Mouse (Mus musculus): ENCODE data around the gene Gng12.
"Not testable (repeated sequence)": the region's sequence is repeated elsewhere in the genome, so short reads cannot be mapped to it uniquely, and the experiment has no call there.

The Gng12 gene

DNA sequence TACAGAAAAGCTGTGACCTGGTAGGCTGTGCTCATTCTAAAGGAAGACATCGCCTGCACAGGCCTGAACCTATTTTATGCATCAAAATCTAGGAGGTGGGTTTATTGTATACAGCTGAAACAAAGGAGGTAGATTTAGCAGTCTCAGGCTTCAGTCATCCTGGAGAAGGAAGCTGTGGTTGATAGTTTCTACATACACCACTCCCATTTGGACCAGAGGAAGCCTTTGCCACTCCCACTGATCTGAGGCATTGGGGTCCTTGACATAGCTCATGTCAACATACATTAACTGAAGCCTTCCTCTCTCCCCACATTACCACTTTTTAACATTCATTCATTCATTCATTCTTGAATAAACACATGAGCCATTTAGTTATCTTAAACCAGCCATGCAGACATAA is 99.6 kb downstream of the Gng12 start:
- DNase-seq = no peak

DNA sequence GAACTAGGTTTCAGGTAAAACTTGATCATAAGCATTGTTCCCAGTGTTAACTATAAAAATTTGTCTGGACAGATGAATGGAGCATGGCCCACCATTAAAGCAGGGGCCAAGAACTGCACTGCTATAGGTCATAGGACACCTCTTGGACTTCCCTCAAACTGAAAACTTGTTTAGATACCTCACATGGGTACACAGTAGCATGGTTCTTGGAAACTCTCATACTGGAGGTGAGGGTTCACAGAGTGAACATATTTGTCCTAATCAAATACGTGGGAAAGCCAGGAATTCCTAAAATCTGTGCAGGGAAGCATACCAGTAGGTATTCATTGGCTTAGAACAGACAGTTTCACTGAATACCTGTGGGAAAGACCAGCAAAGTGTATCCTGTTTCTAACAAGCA is 100.1 kb downstream of the Gng12 start:
- no peak for DNase-seq

DNA sequence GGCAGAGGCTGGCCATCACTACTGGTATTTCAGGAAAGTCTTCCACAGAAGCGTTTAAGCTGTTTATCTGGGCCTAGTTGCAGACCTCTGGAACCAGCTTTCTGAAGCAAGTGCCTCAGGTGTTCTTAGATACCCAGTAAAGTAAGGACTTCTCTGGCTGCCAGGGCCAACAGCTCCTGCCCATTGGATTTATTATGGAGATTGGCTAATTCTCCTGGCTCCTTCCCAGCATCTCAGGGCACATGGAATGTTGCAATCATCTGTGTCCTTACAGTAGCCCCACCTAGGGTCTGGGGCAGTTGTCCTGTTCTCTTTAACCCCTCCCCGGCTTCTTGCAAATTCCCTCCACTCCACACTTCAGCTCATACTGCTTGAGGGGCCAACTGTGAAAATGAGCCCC is 102.4 kb downstream of the Gng12 start:
- DNase-seq = no peak

DNA sequence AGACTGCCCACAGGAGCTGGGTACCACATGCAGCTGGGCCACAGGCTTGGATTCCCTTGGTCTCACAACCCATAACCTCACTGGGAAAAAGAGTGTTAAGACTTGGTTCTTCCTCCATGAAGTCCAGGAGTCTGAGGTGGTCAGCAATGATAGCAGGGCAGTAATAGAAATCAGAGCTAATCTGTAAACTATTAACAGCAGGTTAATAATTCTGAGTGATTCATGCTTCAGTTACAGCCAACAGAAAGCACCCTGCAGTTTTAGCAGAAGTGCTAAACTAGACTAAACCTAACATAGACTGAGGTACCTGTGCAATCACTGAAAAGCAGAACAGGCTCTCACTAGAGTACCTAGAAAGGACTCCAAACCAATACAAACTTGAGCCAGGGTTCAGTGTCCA is 103.6 kb downstream of the Gng12 start:
- DNase-seq = no peak

DNA sequence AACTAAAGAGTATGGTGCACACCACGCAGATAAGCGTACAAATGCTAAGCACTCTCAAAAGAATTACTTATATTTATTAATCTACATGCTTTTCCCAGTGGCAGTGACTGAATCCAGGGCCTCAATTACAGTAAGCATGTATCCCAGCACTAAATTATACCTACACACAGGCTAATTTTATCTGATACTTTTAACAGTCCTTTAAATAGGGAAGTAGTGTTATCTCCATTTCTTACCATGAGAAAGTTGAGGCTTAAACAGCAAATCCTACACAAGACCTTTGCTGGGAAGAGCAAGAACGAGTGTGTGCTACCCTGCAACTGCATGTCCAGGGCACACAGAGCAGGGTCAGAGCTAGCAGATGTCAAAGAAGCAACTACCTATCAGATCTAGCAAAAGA is 113.7 kb downstream of the Gng12 start:
- no peak for DNase-seq

DNA sequence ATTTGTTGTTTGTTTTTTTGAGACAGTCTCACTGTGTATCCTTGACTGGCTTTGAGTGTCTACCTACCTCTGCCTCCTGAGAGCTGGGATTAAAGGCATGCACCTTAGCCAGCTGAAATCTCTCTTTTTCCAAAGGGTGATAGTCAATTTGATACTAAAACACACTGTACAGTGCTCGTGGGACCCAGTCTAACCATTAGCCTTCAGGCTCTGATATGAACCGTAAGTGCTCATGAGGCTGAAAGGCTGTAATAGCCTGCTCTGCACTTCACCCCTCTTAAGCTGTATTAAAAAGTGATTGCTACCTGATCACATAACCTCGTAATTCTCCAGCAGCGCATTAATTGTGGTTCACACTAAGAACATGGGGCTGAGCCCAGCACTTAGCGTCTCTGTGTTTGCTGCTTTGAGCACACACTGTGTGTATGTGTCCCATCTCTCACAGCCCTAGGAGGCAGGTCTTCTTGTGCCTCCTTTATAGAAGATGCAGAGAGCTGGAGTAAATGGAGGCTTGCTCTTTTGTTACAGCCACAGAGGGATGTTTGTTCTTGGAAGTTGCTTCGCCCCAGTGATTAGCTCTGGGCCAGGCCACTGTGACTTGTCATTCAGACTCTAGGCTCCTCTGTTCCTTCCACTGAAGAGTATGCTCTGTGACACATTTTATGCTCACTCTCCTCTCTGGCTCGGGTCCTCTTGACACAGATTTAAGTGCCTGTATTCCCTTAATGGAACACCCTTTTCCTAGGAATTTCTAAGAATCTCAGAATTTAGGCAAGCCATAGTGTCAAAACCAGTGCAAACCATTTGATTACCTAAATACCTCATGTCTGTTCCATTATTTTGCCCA is 114.4 kb downstream of the Gng12 start:
- DNase-seq = no peak

DNA sequence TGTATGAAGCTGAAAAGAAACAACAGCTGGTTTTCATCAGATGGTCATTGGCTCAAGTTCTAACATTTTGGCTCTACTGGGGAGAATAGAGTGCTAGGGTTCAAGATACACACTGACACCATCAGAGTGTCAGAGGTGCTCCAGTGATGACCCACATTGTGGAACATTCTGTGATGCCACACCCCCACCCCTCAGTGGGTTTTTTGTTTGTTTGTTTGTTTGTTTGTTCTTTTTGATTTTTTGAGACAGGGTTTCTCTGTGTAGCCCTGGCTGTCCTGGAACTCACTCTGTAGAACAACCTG is 115.0 kb downstream of the Gng12 start:
- DNase-seq = no peak

DNA sequence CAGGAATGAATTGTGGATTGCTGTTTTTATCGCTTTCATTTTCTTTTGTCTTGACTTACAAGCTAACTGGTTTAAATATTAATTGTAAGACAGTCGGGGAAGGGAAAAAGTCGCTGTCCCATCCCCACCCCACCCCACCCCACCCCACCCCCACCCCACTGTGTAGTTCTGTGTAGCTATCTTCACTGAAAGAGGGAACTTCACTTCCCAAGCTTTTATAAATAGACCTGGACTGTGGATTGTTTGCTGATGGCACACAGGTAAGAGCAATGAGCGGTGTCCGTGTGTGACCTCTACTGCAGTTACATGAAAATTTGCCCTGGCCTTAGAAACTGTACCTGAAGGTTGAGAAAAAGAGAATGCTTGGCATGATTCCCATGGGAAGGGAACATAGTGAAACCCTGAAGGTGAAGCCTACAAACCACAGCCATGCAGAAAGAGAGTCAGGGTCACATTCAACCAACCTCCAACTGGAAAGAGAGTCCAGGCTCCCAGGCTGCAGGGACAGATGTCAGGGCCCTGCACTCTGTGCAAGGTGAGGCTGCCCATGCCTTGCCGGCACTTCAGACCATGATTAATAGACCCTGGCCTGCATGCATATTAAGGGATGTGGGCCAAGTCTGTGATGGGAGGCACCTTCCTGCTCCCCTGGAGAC is 117.2 kb downstream of the Gng12 start:
- DNase-seq = no peak

DNA sequence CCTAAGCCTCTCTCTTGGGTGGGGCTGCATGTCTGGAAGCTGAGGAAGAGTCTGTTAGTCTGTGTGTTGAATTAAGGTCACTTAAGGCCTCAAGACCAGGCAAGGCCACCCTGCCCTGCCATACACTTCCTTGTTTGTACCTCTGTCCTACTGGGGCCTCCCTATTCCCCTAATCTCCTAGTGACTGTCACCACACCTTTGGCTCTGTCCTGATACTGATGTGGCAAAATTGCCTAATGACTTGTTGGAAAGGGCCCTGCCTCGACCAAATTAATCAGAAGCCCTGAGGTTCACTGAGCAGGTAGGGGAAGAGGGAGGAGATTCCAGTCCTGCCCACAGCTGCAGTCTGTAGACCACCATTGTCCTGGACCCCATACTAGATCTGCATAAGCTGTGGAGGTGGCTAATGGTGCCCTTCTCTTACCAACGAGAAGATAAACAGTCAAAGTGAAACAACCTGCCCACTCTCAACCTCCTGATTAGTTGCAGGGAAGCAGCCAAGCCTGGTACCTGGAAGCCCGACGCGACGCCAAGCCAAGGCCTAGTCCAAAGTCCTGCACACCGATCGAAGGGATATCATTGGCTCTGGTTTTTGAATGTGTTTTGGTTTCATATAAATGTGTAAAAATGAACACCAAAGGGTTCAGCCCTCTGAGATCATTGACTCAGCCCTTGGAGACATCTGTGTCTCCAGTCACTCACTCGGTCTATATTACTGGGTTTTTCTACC is 117.9 kb downstream of the Gng12 start:
- no peak for DNase-seq

DNA sequence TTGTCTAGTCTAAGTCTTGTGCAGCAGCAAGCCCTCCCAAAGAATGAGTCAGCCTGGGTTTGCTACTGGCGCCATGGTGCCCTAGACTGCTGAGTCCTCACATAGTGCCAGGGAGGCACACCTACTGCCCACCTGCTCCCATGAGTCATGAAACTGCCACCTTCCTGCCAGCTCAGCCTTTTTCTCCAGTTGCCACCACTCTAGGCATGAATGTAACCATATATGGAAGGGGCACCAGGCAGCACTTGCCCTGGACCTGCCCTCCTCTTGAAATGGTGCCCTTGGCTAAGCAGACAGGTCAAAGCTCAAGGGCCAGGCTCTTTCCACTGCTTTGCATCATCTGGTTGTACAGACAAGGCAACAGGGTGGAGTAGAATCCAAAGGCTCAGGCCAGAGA is 118.5 kb downstream of the Gng12 start:
- DNase-seq = no peak

DNA sequence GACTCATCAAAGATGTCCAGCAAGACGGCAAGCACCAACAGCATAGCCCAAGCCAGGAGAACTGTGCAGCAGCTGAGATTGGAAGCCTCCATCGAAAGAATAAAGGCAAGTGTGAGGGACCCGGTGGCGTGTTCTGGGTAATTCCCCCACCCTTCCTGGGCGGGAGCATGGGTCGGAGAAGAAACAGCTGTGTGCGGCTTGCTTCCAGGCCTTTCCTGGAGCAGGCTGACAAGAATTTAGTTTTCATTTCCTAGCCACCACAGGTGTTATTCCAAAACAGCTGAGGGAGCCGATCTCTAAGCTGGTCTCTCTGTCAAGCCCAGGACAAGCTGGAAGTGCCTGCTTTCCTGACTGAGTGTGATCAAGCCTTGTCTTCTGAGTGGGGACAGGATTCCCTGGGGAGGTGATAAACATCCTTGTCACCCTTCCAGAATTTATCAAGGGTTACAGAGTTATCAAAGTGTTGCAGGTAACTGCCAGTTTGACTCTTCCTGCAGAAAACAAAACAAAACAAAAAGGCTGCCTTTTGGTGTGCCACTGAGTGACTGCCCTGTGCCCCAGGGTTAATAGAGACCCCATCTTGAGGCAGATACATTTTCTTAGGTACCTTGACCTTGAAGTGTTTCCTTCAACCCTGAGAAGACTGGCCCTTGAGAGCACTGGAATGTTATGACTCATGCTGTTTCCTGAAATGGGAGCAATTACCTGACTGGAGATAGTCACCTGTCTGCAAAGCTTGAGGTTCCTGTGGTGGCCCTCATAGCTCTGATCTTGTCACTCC is 119.7 kb downstream of the Gng12 start:
- DNase-seq = no peak

DNA sequence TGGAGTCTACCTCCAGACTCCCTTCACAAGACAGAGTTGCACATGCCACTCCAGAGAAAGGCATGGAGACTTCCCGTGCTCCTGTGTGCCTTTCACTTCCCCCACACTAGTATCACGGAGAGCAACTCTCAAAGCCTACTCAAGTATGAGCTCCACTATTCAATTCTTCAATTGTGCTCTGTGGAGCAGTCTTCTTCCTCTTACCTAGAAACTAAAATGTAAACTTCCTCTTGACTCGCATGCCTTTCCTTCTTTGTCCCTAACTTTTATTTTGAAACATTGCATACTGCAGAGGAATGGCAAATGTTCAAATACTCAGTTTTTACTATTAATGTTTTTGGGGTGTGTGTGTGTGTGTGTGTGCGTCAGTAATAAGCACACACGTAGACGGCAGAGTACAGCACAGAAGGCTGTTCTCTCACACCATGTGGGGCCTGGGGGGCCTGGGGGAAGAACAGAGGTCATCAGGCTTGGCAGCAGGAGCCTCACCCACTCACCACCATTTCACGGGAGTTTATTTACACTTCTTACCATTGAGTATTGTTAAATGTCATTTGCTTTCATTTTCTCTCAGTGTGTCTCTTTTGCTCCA is 120.4 kb downstream of the Gng12 start:
- no peak for DNase-seq

DNA sequence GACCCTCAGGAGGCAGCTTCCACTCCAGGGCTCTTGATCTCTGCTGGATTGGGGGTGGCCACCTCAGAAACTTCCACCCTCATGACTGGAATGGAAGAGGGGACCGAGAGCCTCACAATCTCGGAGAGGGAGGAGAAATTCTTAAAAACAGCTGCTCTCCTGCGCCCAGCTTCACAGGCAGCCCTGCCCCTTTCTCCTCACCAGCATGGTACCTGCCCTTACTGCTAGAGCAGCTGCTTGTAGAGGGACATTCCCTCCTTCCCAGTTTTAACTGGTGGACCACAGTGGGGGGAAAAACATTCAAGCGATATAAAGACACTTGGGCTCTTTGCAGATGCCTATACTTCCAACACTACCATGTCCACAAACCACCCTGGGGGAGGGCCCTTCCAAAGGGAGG is 122.2 kb downstream of the Gng12 start:
- no peak for DNase-seq

DNA sequence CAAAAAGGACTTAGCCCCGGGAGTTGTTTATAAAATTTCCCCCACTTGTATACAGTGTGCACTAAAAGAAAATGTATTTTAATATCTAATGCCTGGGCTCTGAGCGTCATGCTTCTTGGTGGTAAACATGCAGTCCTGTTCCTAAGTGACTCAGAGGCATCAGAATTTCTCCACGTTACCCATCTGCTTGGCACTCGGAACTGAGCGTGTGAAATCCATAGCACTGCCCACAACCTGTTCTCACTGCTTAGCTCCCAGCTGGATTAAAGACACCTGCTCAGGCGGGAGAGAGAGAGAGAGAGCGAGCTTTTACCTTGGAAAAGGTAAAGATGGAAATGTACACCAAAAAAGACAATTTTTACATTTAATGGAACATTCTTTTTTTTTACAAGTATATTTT is 122.8 kb downstream of the Gng12 start:
- DNase-seq = not testable (repeated sequence)

DNA sequence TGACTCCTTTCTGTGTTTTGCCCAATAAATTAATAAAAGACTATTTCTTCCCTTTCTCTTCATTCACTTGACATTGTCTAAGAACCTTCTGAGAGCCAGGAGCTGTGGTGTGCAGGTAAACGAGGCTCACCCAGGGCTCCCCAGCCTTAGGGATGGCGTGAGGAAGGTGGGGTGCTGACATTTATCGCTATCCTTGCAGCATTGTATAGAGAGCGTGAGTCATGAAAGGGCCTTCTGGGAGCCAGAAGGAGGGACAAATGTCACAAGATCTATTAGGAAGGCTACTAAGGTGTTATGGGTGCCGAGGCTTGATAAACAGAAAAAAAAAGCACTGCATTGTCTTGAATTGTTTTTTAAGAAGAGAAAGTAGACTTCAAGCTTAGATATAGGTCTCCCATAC is 125.1 kb downstream of the Gng12 start:
- no peak for DNase-seq

DNA sequence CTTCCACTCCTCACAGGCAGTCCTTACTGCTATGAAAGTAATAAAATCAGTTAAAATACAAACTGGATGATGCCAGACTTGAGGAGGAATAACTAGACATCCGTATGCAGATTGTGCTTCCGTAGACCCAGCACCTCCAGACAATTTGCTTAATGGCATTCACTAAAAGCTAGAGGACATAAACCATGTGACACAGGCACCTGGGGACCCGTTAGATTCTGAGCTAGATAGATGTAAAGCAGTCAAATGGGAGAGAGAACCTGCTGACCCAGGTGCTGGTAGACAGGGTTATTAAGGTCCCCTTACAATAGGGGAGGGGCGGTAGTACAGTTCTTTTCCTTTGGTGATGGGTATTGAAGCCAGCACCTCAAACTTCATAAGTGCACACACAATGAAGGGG is 127.5 kb downstream of the Gng12 start:
- no peak for DNase-seq

DNA sequence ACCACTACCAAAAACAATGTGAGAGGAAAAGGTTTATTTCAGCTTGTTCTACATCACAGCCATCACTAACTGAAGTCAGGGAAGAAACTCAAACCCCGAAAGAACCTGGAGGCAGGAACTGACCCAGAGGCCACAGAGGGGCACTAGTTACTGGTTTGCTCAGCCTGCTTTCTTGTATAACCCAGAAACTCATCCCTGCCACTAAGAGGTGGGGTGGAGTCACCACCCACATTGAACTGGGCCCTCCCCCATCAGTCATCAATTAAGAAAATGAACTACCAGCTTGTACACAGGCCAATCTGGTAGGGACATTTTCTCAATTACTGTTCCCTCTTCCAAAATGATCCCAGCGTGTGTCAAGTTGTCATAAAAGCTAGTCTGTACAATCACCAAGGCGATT is 130.5 kb downstream of the Gng12 start:
- no peak for DNase-seq

DNA sequence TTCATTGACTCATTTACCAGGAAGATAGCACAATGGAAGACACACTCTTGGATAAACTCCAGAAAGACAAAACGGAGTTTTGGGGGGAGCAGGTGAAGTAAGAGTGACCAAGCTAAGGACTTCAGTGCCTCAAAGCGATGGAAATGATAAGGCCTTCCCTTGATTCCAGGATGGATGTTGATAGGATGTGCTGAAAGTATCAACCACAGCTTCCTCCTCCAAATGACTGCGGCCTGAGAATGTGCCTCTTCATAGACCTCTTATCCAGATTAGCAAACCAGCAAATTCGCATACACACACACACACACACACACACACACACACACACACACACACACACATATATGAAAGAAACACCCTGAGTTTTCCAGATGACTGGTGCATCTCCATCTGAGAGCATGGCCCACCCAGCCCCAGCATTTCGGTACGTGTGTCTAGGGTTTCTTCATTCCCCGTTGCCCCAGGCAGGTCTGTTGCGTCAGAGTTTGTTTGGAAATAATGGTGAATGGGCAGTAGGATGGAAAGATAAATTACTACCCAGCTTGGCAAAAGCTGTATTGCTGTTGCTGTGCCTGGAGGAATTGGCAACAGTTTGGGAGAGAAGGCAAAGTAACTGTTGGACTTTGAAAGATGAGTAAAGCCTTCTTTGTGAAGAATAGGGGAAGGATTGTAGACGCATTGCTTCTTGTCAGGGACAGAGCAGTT is 131.4 kb downstream of the Gng12 start:
- DNase-seq = no peak

DNA sequence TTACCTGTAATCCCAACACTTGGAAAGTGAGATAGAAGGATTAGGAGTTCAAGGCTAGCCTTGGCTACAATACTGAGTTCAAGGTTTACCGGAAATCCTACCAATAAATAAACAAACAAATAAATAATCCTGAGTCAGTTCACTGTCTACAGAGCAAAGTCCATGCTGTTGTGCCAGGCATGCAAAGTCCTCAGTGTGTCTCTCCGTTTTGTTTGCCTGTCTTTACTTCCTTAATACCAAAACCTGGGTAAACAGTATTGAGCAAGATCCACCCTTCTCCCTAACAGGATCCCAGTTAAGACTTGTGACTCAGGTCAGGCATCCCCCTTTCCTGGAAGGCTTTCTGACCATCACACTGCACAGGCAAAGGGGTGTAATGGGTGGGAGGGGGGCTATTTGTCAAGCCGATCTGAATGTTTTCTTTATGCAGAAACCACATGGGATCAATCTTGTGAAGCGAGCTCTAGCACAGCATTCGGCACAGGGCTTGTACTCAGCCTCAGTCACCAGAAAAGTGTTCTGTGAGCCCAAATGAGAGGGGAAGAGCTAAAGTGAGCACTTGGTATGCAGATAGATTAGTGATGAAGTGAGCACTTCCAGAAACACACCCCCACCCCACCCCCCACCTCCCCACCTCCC is 133.2 kb downstream of the Gng12 start:
- no peak for DNase-seq

DNA sequence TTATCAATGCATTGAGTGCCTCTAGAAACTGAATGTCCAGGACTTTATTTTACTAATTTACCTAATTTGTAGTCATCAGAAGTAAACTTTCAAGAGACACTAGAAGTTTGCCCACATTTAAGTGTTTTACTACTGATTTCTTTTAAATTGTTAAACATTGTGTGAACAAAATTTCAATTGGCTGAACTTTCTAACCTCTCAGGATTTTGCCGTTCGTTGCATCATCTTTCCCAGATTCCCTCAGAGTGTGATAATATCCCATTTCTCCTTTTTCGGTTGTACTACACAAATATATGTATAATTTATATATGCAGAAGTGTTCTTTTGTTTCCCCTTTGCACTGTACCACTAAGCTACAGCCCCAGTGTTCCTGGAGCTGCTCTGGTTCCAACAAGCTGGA is 133.8 kb downstream of the Gng12 start:
- DNase-seq = no peak

DNA sequence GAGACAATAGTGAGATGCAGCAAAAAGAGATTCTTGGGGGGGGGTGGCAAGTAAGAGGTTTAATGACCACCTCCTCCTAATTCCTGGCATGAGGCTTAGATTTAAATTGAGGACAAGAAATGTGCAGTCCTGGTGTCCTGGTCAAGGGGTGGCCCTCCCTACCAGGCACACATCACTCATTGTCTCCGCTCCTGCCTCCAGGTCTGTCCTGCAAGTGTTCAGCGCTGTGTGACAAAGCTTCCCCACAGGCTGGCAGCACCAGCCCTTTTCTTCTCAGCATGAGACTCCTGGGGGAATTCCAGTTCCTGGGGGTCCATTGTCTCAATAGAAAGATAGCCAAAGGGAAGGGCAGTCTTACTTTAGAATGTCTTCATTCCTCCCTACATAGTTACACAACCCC is 134.2 kb downstream of the Gng12 start:
- no peak for DNase-seq

DNA sequence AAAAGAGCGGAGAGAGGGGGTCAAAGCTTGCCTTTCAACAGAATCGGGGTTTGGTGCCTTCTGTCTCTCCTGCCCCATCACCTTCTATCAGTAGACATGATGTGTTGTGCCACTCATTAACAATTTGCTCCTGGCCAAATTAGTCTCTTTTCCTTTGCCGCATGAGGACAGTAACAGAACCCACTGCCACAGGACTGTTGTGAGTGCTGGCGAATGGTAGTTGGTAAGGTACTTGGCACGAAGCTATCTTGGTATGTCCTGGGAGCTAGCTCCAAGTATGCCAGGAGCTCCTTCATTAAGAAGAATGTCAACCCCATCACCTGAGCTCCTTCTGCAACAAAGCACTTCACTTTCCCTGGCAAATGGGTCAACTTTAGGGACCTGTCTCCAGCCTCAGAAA is 134.6 kb downstream of the Gng12 start:
- DNase-seq = no peak
